Mouse (Mus musculus): ENCODE measurements around the gene Naip1.

- TF ChIP-seq CTCF (IDR thresholded peaks at IDR 0.05; ENCODE audit: low read depth, low read length) = no peak
- TF ChIP-seq TAL1 (conservative IDR thresholded peaks at IDR 0.05; ENCODE audit: low read depth, low read length) = no peak
- TF ChIP-seq GATA1 (IDR thresholded peaks at IDR 0.05; ENCODE audit: borderline replicate concordance, low read length) = no peak
- TF ChIP-seq POLR2AphosphoS5 (IDR thresholded peaks at IDR 0.05; ENCODE audit: insufficient replicate concordance, low read depth, low read length) = no peak
Measured at GRCm38 (mm10) chr13:100449495-100449894, 3.2 kb downstream of the Naip1 start.
